Mouse (Mus musculus) olfactory bulb, adult 2 months (tissue): ENCODE measurements around the gene Tspan31.

Experiments
- CTCF ChIP-seq: fragments of 200-500 bp; IDR thresholded peaks from 2 replicates; pipeline ENCODE4 v1.5.1; 2012; ENCODE audit warnings: low read depth, mild to moderate bottlenecking, low read length, moderate library complexity; ENCODE audit not compliant: insufficient read depth
- POLR2A ChIP-seq: fragments of 200-500 bp; IDR thresholded peaks from 2 replicates; pipeline ENCODE4 v1.6.1; 2012; ENCODE audit warnings: mild to moderate bottlenecking, low read depth, low read length, moderate library complexity; ENCODE audit not compliant: insufficient read depth

- TF ChIP-seq CTCF (no peak), POLR2A (no peak)
Measured at GRCm38 (mm10) chr10:127111001-127111887, 41.2 kb upstream of the Tspan31 start.
